Comparison of ENCODE assay signal across 8 mouse cellular contexts in the genomic region with DNA sequence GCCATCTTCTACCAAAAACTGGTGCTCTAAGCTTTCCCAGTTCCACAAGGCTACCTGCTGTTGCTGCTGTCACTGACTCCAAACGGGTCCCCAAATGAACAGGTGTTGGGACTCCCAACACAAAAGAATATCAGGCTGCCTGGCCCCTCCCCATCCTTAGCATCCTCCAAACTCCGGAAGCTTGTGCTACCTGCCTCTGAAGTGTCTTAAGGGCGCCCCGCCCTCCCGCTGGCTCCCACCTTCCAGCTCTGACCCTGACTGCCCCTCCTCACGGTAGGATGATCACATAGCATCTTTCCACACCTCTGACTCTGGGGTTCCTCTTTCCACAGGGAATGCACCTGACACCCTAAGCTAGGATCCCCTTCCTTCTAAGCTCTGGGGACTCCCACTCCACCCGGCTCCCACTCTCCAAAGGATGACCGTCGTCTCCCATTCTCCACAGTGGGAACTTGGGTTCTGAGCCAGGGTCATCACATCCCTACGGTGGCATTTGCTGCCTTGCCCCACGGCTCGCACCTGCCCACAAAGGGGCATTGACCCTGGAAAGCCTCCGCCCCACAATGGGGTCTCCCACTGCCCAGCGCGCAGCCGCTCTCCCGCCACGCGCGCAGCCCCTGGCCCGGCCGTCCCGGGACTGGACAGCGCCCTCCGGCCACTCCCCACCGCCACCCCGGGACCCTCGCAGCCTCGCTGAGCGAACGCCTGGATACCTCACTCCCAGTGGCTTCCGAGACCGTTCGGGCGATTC. TPM values are rescaled to one million over a fixed set of nuclear protein-coding genes. Genes with fewer than 3 reads are reported as not detected.
DNase-seq lines count a peak whose midpoint lies in the region; ATAC-seq and TF ChIP-seq lines count a peak whose summit lies in the region.

No protein-coding gene starts in this region.

- no peak; the same call in 1 of the 2 replicates for TF ChIP-seq POLR2A in olfactory bulb, adult 2 months (IDR thresholded peaks at IDR 0.05; ENCODE audit: insufficient read depth, low read depth, low read length)

- peak overlapping the region; percentile 87 for H3K4me2 ChIP-seq in embryonic facial prominence, embryonic 14.5 days (ENCODE audit: low read depth, low read length)
- peak overlapping the region; percentile 98 for H3K4me2 ChIP-seq in limb, embryonic 12.5 days

- 1% methylated on average over 19 of the region's 35 CpGs for WGBS in embryonic facial prominence, embryonic 14.5 days
- under 1% methylated on average over 35 of the region's 35 CpGs for WGBS in limb, embryonic 12.5 days
- 1% methylated on average over 35 of the region's 35 CpGs for WGBS in olfactory bulb, adult 2 months

- peak overlapping the region; percentile 77 for H3K9ac ChIP-seq in embryonic facial prominence, embryonic 14.5 days (ENCODE audit: low read depth, low read length)
- H3K9ac ChIP-seq in limb, embryonic 12.5 days (replicated peaks): peak overlapping the region; percentile 93

- peaks cover 64% of the 10 kb centered on the region for H3K36me3 ChIP-seq in embryonic facial prominence, embryonic 14.5 days (ENCODE audit: control insufficient read depth, insufficient read depth, low read length)
- peaks cover 70% of the 10 kb centered on the region for H3K36me3 ChIP-seq in limb, embryonic 12.5 days

- no peaks in the 10 kb centered on the region for H3K9me3 ChIP-seq in embryonic facial prominence, embryonic 14.5 days (ENCODE audit: control insufficient read depth, low read length)
- H3K9me3 ChIP-seq in limb, embryonic 12.5 days: no peaks in the 10 kb centered on the region

- H3K27me3 ChIP-seq in embryonic facial prominence, embryonic 14.5 days (replicated peaks; ENCODE audit: control insufficient read depth, insufficient read depth, low read length): no peaks in the 10 kb centered on the region
- H3K27me3 ChIP-seq in limb, embryonic 12.5 days: no peaks in the 10 kb centered on the region

- TF ChIP-seq CTCF in olfactory bulb, adult 2 months (IDR thresholded peaks at IDR 0.05; ENCODE audit: insufficient read depth, low read depth, low read length): no peak

- H3K4me3 ChIP-seq in embryonic facial prominence, embryonic 14.5 days (ENCODE audit: low read depth, low read length): peak overlapping the region; percentile 77
- peak overlapping the region; percentile 100 for H3K4me3 ChIP-seq in limb, embryonic 12.5 days (replicated peaks)
- peak overlapping the region; percentile 84 for H3K4me3 ChIP-seq in olfactory bulb, adult 2 months (ENCODE audit: insufficient read depth, low read depth, low read length)

- ATAC-seq in embryonic facial prominence, embryonic 14.5 days (ENCODE audit: low read depth): peak; percentile 24; the same call in 1 of the 2 replicates
- ATAC-seq in limb, embryonic 12.5 days (ENCODE audit: insufficient number of reproducible peaks, insufficient read depth, low FRiP score, low TSS enrichment, low read depth): no peak

- peaks cover 8% of the 10 kb centered on the region for H3K4me1 ChIP-seq in embryonic facial prominence, embryonic 14.5 days (ENCODE audit: control insufficient read depth, insufficient read depth, low read length)
- H3K4me1 ChIP-seq in limb, embryonic 12.5 days (replicated peaks): peaks cover 21% of the 10 kb centered on the region
- peaks cover 20% of the 10 kb centered on the region for H3K4me1 ChIP-seq in olfactory bulb, adult 2 months (ENCODE audit: control insufficient read depth, insufficient read depth, low read length)

- H3K27ac ChIP-seq in embryonic facial prominence, embryonic 14.5 days (replicated peaks; ENCODE audit: low read depth, low read length): peak overlapping the region; percentile 13
- H3K27ac ChIP-seq in limb, embryonic 12.5 days: peak overlapping the region; percentile 66
- no peak overlapping the region for H3K27ac ChIP-seq in olfactory bulb, adult 2 months (ENCODE audit: insufficient read depth, low read depth, low read length)

- DNase-seq in cerebellum, postnatal 14 days: peak; percentile 26
- DNase-seq in cerebellum, adult 9-11 months: no peak
- peak; percentile 18 for DNase-seq in 3134 (ENCODE audit: extremely low read depth, insufficient read length, low spot score)
- no peak for DNase-seq in embryonic facial prominence, embryonic 14.5 days (ENCODE audit: low spot score)
- DNase-seq in layer of hippocampus, adult 11-12 months (ENCODE audit: low spot score): no peak
- no peak for DNase-seq in Muller cell, postnatal 12 days (ENCODE audit: inconsistent ontology term)

RNA-seq across cellular contexts. Expression of gene Lypla2, which starts 0.4 kb away (rescaled TPM):
- polyA plus RNA-seq in embryonic facial prominence, embryonic 14.5 days (2014; fragmentation: Nextera tagmentation; extraction: Ambion mirVana): 87.6 and 97.8 TPM in 2 replicates
- 126 and 127 TPM in 2 replicates for polyA plus RNA-seq in limb, embryonic 12.5 days (2016; fragmentation: Nextera tagmentation; extraction: Ambion mirVana)
- not detected in 2 replicates for polyA plus RNA-seq in olfactory bulb, adult 2 months (2012; ENCODE audit: insufficient read depth, insufficient read length, low replicate concordance, missing spikeins)

RNA-seq across cellular contexts. Expression of gene Gale, which starts 8.5 kb away (rescaled TPM):
- 50.5 and 56.1 TPM in 2 replicates for polyA plus RNA-seq in embryonic facial prominence, embryonic 14.5 days (2014; fragmentation: Nextera tagmentation; extraction: Ambion mirVana)
- polyA plus RNA-seq in limb, embryonic 12.5 days (2016; fragmentation: Nextera tagmentation; extraction: Ambion mirVana): 32.1 and 33.3 TPM in 2 replicates
- polyA plus RNA-seq in olfactory bulb, adult 2 months (2012; ENCODE audit: insufficient read depth, insufficient read length, low replicate concordance, missing spikeins): not detected in 2 replicates

RNA-seq across cellular contexts. Expression of gene Pithd1, which starts 15.1 kb away (rescaled TPM):
- polyA plus RNA-seq in embryonic facial prominence, embryonic 14.5 days (2014; fragmentation: Nextera tagmentation; extraction: Ambion mirVana): 48.3 and 51.4 TPM in 2 replicates
- polyA plus RNA-seq in limb, embryonic 12.5 days (2016; fragmentation: Nextera tagmentation; extraction: Ambion mirVana): 64.9 and 69.6 TPM in 2 replicates
- polyA plus RNA-seq in olfactory bulb, adult 2 months (2012; ENCODE audit: insufficient read depth, insufficient read length, low replicate concordance, missing spikeins): 351 TPM in 1 of 2 replicates, not detected in the other

RNA-seq across cellular contexts. Expression of gene Hmgcl, which starts 25.7 kb away (rescaled TPM):
- 81.7 and 89.4 TPM in 2 replicates for polyA plus RNA-seq in embryonic facial prominence, embryonic 14.5 days (2014; fragmentation: Nextera tagmentation; extraction: Ambion mirVana)
- polyA plus RNA-seq in limb, embryonic 12.5 days (2016; fragmentation: Nextera tagmentation; extraction: Ambion mirVana): 78.5 and 81.5 TPM in 2 replicates
- not detected in 2 replicates for polyA plus RNA-seq in olfactory bulb, adult 2 months (2012; ENCODE audit: insufficient read depth, insufficient read length, low replicate concordance, missing spikeins)

RNA-seq across cellular contexts. Expression of gene Eloa, which starts 49.6 kb away (rescaled TPM):
- 47.2 and 48.0 TPM in 2 replicates for polyA plus RNA-seq in embryonic facial prominence, embryonic 14.5 days (2014; fragmentation: Nextera tagmentation; extraction: Ambion mirVana)
- 40.6 and 45.3 TPM in 2 replicates for polyA plus RNA-seq in limb, embryonic 12.5 days (2016; fragmentation: Nextera tagmentation; extraction: Ambion mirVana)
- not detected in 2 replicates for polyA plus RNA-seq in olfactory bulb, adult 2 months (2012; ENCODE audit: insufficient read depth, insufficient read length, low replicate concordance, missing spikeins)

Comparison
In these comparisons a context has a peak if more than half of its experiments do, and no peak if none do; other contexts are left out.
1. DNase-seq: peak in cerebellum, postnatal 14 days (2 of 2) and 3134 (single experiment); none in cerebellum, adult 9-11 months (single experiment), embryonic facial prominence, embryonic 14.5 days (single experiment), layer of hippocampus, adult 11-12 months (single experiment) and Muller cell, postnatal 12 days (single experiment).
2. RNA of gene Gale, which starts 8.5 kb away (polyA plus RNA-seq): 50.5 to 56.1 TPM in embryonic facial prominence, embryonic 14.5 days and 32.1 to 33.3 TPM in limb, embryonic 12.5 days; not detected in olfactory bulb, adult 2 months; every median in the first group is over 10 times any median in the second.
3. Peak in every context shown above with its lines, with median percentiles within 50 percentile points of each other: H3K4me3 ChIP-seq.